Mouse (Mus musculus) liver, postnatal 0 days (tissue): Measurements from ENCODE around the gene Asb6.

Experiments
- CTCF ChIP-seq: sonication (generic); IDR thresholded peaks from 2 replicates; pipeline ENCODE4 v1.5.1; 2016; ENCODE audit warnings: antibody characterized with exemption, low read depth
- EP300 ChIP-seq: IDR thresholded peaks from 2 replicates; pipeline ENCODE4 v1.6.1; 2016; ENCODE audit warnings: antibody characterized with exemption, low read depth, mild to moderate bottlenecking

- no peak for TF ChIP-seq EP300
- no peak for TF ChIP-seq CTCF
Observed at GRCm38 (mm10) chr2:30792061-30792460, 38.1 kb downstream of the Asb6 start.
